Mouse (Mus musculus) cerebellum, adult (tissue): Measurements from ENCODE around the gene Dennd6a.
A peak's percentile ranks its signal among the peaks of the same experiment; 100 is the strongest.
"Not testable (repeated sequence)": the region's sequence is repeated elsewhere in the genome, so short reads cannot be mapped to it uniquely, and the experiment has no call there.

Experiments
- ATAC-seq: cut with Nextera tagmentation; 2 replicates; pipeline ENCODE4 v1.9.2; 2017; ENCODE audit warnings: mild to moderate bottlenecking, moderate library complexity, mixed read lengths; ENCODE audit not compliant: insufficient number of reproducible peaks, low FRiP score, low TSS enrichment

Dennd6a gene

DNA sequence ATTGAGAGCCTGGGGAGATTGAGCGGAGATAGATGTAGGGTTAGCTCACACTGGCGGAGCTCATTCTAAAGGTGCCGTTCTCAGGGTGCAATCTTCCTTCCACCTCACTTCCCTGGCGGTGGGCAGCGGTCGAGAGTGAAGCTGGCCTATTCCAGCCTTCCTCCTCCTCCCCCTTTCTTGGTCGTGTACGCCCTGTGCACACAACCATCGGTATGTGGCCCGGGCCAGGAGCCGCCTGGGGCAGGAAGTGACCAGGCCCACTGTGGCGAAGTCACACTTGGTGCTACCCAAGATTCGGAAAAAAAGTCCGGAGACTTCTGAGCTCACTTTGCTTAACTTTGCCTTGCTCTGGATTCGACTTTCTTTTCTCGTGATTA, 65.0 kb downstream of the Dennd6a start:
- no peak for ATAC-seq

DNA sequence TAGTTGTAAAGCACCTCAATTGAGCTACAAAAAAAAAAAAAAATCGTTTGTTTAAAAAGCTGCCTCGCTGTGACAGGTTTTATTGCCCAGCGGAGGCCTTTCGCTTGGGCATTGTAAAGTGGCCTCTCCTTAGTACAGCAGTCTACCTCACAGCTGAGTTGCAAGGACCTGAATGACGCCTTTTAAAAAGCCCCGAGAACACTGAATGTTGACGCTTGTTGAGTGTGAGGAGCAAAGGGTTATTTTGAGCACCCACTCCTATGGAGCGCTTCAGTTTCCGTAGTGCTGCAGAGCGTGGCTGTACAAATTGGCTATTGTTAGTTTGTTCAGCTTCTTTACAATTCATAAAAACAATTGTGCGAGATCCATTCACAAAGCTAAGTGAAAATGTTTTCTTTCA, 65.6 kb downstream of the Dennd6a start:
- no peak for ATAC-seq

DNA sequence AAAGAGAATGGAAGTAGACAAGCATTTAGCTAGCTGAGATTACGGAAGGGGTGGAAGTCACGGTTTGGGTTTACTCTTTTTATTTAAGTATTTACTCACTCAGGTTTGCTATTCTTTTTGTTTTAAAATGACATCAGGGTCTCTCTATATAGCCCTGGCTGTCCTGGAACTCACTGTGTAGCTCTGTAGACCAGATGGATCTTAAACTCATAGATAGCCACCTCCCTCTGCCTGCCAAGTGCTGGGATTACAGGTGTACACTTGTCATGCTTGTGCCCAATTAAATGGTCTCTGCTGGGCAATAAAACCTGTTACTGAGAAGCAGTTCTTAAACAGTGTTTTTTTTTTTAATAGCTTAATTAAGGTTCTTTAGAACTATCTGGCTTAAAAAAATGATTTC, 66.3 kb downstream of the Dennd6a start:
- no peak for ATAC-seq

DNA sequence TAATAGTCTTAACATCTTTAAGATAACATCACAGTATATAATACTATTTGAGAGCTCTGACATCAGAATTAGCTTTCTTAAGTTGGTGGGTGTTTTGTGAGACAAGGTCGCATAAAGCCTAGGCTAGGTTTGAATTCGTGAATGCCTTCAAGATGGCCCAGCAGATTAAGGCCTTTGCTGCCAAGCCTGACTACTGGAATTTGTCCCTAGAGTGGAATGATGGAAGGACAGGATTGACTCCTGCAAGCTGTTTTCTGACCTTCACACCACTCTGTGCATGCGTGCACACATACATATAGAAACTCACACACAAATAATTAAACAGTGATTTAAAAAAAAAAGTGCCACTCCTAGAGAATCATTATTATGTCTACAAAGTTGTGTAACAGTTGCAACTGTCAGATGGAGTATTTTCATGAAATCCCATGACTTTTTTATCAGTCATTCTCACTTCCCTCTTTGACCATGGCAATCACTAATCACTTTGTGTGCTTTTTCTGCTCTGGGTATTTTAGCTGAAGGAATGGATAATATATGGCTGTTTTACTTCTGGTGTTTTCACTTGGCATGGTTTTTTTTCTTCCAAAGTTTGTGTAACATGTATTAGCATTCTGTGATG, 69.5 kb downstream of the Dennd6a start:
- ATAC-seq: no peak

DNA sequence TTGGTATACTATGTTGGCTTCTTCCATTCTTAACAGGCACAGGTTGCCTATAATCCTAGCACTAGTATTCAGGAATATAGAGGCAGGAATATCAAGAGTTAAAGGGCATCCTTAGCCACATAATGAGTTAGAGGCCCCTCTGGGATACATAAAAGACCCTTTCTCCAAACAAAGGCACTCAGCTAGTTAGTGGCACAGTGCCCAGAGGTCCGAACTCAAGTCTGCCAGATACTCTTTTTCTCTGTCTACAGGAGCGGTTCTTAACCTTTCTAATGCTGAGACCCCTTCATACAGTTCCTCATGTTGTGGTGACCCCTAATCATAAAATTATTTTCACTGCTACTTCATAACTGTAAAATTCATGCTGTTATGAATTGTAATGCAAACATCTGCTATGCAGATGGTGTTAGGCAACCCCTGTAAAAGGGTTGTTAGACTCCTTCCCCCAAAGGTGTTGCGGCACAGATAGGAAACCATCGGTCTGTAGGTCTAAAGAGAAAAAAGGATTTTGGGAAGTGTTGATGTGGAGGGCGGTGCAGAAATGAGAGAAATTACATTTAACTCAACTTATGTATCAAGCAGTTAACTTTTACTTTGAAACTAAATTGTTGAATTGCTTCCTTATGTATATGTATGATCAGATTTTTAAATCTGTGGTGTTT, 72.5 kb downstream of the Dennd6a start:
- ATAC-seq: no peak

DNA sequence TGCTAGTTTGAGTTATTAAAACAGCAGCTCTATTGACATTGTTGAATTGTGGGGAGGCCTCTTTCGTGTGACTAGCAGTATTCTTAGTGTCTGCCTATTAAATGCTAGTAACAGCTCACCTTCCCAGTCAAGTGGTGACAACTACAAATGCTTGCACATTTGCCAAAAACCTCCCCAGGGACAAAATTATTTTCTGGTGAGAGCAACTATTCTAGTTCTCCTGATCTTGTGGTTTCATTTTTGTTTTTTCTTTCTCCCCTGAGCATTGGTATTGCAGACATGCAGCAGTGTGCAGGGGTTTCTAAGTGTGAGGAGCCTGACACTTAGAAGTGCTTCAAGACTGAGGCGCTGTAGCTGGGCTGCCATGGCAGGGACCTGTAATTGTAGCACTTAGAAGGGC, 74.2 kb downstream of the Dennd6a start:
- ATAC-seq: no peak

DNA sequence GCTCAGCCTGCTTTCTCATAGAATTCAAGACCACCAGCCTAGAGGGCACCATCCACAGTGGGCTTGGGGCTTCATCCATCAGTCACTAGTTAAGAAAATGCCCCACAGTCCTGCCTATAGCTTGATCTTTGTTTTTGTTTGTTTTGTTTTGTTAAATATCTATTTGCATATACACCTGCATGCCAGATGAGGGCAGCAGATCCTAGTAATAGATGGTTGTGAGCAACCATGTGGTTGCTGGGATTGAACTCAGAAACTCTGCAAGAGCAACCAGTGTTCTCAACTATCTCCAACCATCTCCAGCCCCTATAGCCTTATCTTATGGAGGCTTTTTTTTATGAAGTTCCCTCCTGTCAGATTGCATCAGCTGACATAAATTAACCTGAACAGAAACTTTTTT, 78.2 kb downstream of the Dennd6a start:
- ATAC-seq: no peak

DNA sequence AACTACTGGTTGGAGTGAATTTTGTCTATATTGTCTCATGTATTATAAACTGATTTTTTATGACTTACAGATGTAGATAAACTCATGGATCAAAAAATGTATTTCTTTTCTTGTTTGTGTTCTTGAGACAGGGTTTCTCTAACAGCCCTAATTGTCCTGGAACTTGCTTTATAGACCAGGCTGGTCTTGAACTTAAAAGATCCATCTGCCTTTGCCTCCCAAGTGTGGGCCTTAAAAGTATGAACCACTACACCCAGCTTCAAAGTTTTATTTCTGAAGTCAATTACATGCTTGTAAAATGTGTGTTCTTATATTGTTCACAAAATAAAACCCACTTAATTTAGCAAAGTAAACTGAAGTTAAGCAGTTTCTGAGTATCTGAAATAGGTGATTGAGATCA, 84.5 kb downstream of the Dennd6a start:
- no peak for ATAC-seq

DNA sequence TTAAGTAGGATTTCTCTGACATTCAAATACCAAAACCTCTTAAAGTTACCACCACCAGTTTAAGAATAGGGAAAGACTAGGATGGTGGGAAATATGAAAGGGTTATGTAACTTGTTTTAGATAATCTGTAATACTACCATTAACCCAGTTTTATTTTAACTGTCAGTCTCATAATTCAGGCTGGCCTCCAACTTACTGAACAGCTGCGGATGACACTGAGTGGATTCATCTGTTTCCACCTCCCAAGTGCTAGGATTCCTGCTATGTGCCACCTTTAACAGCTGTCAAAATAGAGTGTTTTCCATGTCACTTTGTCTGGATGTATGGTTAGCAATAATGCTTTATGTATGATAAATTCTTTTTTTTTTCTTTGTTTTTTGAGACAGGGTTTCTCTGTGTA, 86.6 kb downstream of the Dennd6a start:
- no peak for ATAC-seq

DNA sequence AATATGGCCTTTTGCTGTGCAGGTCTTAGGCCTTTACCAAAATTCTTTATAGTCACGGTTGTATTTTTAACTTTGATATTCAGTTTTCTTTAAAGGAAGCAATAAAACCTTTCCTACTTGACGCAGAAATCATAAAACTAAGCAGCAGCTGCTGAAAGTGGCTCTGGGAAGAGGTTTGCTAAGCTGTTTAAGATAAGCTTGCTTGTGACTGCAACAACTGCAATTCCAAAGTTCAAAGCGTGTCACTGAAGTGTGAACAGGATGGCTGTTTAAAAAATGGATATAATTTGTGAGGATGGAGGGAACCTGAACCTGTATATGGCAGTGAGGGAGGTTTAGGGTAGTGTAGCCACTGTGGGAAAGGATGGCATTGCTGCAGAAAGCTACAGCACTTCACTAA, 88.4 kb downstream of the Dennd6a start:
- ATAC-seq: no peak

DNA sequence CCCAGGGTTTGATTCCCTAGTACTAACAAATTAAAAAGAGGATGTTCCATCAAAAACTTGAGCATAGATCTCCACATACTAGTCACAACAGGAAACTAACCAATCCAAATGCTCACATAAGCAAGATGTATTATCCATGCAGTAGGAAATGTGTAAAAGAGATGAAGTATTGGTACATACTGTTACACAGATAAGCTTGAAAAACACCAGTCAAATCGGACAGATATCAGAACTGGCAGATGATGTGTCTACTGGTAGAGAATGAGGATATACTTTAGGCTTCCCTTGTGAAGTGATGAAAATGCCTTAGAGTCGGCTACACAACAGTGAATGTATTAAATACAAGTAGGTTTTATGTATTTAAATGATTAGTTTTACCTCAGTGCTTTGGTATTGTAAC, 88.8 kb downstream of the Dennd6a start:
- ATAC-seq: no peak

DNA sequence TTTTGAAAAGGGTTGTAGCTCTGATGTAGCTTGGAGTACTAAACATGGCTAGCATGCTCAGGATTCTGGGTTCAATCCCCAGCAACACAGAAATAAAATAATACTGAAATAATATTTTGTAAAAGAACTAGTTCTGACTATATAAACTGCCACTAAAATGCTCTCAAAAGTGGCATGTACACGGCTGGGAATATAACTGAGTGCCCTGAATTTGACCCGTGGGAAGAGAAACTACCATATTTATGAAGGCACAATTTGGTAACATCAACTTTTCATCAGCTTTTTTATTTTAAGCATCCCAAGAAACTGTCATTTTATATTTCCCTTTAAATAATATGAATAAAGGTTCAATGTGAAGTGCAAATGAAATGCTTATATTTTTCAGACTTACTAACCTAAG, 90.2 kb downstream of the Dennd6a start:
- no peak for ATAC-seq

DNA sequence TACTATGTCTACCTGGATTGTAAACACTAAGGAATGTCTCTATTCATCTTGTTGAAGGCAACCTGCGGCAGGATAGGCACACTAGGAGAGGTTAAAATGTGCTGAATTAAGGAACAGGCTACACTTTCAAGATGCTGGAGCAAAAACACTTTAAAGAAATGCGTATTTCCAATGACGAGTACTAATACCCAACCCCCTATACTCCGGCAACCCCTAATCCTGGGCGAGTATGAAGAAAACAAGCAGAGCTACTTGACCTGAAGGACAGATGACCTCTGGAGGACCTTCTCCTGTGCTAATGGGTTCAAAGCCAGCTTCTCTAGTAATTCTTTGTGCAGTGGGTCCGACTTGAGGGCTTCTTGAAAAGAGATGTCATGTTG, 94.3 kb downstream of the Dennd6a start:
- ATAC-seq: no peak

DNA sequence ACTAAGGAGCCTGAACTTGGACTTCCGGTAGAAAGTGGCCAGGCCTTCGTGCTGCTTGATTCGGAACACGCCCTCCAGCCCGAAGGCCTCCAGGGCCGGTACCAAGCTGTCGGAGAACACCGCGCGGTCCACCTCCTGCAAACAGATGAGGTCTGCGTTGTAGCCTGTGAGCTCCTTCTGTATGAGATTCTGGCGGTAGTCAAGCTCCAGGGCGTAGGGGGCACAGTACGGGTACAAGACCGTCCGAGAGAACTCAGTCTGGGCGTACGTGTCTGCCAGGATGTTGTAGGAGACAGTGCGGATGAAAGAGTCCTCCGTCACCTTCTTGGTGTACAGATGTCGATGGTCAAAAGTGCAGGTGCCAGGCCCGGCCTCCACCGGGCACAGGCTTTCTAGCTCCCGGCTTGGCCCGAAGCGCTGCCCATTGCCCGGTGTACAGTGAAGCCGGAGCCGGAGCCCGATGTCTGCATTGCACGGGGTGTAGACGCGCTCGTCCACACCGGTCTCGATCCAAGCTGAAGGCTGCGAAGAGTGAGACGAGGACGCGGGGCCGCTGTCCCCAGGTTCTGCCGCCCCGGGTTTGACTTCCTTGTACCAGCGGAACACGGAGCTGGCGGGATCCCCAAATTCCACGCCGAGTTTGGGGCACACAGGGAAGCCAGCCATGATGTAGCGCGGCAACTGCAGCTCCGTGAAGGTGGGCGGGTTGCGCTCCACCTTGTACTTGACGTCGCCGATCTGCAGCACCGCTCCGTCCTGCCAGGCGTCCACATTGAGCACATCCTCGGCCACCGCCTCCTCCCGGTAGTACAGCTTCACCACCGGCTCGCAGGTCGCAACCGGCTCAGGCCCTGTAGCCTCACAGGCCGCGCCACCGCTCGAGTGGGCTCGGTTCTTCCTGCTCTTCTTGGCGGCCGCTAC, 95.0 kb downstream of the Dennd6a start:
- peak; percentile 34; the same call in 1 of the 2 replicates for ATAC-seq

DNA sequence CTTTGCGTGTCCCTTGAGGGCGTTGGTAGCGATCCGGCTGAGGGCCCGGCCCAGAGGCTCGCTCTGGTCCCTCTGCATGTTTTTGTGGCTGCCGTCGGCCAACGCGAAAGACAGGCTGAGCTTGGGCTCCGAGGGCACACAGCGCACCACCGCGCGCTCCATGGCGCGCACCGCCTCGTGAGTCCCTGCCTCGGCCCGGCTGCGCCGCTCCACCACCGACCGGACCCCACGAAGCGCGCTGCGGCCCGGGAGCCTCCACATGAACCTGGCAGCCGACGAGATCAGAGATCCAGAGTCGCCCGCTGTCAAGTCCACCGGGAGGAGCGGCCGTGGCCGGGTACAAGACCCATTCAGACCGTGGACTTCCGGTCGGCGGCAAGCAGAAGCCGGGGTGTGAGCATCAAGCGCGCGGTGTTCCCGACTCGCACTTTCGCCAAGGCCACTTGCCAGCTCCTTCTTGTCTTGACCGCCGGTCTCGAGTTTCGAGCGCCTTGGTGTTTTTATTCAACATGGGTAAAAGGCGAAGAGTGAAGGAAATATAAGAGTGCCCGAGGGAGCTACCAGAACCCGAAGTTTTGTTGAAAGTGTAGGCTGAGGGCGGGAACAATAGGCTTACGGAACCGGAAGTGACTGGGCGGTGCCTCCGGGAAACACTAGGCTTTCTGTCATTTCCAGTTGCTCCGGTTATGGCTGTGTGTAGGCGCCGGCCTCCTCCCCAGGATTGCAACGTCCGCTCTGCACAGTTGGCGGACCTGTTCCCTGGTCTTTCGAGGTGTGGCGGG, 95.8 kb downstream of the Dennd6a start, which contains the start of gene Pde12:
Pde12 (minus strand) TSS at position 592 of the 782 bp plus-strand sequence.
- peak; percentile 94 for ATAC-seq

DNA sequence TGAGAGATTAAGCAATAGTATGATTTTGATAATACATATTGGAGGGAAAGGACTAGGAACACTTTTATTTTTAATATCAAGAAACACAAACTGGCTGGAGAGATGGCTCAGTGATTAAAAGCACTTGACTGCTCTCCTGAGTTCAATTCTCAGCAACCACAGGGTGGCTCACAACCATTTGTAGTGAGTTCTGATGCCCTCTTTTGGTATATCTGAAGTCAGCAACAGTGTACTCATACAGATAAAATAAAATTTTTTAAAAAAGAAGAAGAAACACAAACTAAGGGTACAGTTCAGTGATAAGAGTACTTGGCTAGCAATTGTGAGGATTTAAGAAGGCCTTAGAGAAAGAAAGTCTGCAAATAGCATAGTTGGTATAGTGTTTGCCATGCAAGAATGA, 97.3 kb downstream of the Dennd6a start:
- ATAC-seq: no peak

DNA sequence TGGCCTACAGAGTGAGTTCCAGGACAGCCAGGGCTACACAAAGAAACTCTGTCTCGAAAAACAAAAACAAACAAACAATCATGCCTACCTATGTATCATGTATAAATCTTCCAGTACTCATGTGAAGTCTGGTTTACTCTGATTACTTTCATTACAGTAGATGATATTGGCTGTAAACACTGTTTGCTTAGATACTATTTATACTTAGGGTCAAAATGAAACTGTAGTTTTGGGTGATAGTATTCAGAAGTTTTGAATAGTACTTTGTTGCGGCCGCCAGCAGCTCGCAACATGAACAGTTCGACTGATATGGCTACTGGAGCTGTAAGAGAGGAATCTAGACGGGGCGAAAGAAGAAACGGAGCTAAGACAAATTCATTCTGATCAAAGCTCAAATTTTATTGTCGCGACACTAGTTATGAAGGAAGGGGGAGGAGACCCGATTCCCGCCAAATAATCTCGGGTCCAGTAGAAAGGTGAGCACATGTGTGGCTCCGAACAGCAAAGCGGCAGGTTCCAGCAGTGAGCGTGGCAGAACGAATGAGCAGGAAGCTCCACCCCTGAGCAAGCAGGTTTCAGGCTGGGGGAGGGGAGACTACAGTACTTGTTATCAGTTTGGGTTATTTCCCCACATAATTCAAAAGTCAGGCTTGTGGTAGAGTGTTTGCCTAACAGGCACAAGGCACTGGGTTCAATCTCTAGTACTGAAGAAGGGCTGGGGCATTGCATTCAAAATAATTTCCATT, 98.4 kb downstream of the Dennd6a start:
- not testable (repeated sequence) for ATAC-seq

DNA sequence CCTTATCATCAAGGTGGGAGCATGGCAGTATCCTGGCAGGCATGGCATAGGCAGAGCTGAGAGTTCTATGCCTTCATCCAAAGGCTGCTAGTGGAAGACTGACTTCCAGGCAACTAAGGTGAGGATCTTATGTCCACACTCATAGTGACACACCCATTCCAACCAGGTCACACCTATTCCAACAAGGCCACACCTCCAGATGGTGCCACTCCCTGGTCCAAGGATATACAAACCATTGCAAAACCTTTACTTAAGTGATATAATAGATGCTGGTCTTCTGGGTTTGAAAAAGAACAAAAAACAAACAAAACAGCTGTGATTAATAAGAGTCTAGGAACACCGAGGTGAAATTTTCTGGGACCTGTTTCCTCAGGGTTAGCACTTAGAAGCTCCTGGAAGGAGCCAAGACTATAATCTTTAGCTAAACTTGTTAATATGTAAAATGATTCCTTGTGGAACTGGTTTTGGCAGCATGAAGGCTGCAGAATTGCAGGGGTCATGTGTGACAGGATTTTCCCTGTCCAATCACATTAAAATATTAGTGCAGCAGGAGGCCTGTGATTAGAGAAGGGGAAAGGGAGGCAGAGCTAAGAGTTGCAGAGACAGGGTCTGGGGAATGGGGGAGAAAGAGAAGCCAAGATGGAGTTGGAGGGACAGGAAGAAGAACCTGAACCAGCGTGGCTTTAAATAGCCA, 101.0 kb downstream of the Dennd6a start:
- not testable (repeated sequence) for ATAC-seq

DNA sequence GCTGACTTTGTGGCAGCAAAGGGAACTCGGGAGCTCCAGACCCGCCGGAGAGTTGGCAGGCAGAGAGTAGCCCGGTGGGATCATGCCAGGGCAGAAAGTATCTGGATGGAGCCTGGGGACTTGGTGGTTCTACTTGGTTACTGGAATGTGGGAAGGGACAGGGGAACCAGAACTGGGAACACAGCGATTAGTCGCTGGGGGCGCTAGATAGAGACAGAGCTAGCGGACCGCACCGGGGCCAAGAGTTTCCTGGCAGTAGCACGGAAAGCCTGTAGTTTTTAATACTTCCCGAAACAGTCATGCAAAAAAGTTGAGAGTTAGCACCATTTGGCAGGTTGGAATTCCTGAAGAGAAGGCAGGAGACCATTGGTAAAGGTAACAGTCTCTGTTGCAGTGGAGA, 101.7 kb downstream of the Dennd6a start:
- ATAC-seq: no peak
